In the genomic region with DNA sequence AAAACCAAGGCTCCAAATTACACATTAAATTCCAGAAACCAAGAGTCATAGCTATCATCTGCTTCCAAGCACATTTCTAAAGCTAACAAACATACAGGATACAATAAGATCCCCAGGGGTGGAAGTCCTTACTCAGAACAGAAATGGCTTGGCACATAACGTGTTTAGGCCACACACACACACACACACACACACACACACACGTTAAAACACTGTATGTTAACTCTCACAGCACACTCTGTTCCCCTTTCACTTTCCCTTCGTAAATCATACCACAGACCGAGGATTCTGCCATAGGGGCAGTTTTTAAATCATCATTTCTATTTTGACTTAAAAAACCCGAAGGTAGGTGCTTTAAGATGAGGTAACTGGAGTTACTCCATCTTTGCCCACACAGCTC, we compare ENCODE assay signal across 14 mouse cellular contexts. TPM values are rescaled to one million over a fixed set of nuclear protein-coding genes. Genes with fewer than 3 reads are reported as not detected.
A peak's percentile ranks its signal among the peaks of the same experiment; 100 is the strongest.
DNase-seq lines count a peak whose midpoint lies in the region; ATAC-seq and TF ChIP-seq lines count a peak whose summit lies in the region.
"Had no signal": no experiment of that assay in that cellular context is flagged by ENCODE, and none has a peak within 500 bp of the region (broad histone marks: within the 10 kb centered on the region; RNA-seq: fewer than 3 reads in every experiment).

No protein-coding gene starts in this region.

- WGBS in heart, adult 2 months = 39% methylated on average over 5 of the region's 5 CpGs
- 65% methylated on average over 5 of the region's 5 CpGs for WGBS in heart, embryonic 12.5 days
- 19% methylated on average over 5 of the region's 5 CpGs for whole genome bisulfite sequencing in lung, postnatal 0 days
- WGBS in lung, adult 2 months = 14% methylated on average over 5 of the region's 5 CpGs
- WGBS in stomach, embryonic 16.5 days = 47% methylated on average over 5 of the region's 5 CpGs
- 78% methylated on average over 5 of the region's 5 CpGs for WGBS in forebrain, embryonic 16.5 days
- 73% methylated on average over 5 of the region's 5 CpGs for WGBS in neural tube, embryonic 15.5 days

- H3K4me2 ChIP-seq in heart, embryonic 12.5 days = no peak overlapping the region
- peak overlapping the region; percentile 32; the same call in 1 of the 2 replicates for H3K4me2 ChIP-seq in lung, postnatal 0 days (replicated peaks; ENCODE audit: low read depth, low read length)
- peak overlapping the region; percentile 6; the same call in 1 of the 2 replicates for H3K4me2 ChIP-seq in stomach, embryonic 16.5 days (ENCODE audit: low read depth, low read length)
- H3K4me2 ChIP-seq in forebrain, embryonic 16.5 days (ENCODE audit: low read length) = no peak overlapping the region
- no peak overlapping the region for H3K4me2 ChIP-seq in neural tube, embryonic 15.5 days

- intact Hi-C loops in heart, adult 2 months (cut with DNase I) = no loop called here

- H3K27me3 ChIP-seq in heart, adult 2 months (ENCODE audit: control insufficient read depth, insufficient read depth, low read length) = no peaks in the 10 kb centered on the region
- H3K27me3 ChIP-seq in heart, embryonic 12.5 days (replicated peaks) = no peaks in the 10 kb centered on the region
- H3K27me3 ChIP-seq in lung, postnatal 0 days (replicated peaks; ENCODE audit: insufficient read depth, low read length) = no peaks in the 10 kb centered on the region
- H3K27me3 ChIP-seq in stomach, embryonic 16.5 days (ENCODE audit: control insufficient read depth, insufficient read depth, low read length) = no peaks in the 10 kb centered on the region
- peaks cover 4% of the 10 kb centered on the region for H3K27me3 ChIP-seq in forebrain, embryonic 16.5 days (replicated peaks; ENCODE audit: control insufficient read depth, insufficient read depth, low read length)
- H3K27me3 ChIP-seq in neural tube, embryonic 15.5 days (replicated peaks) = 0 out of 2 replicates have a peak, but pooled peaks cover 3% of the 10 kb centered on the region

- peaks cover 10% of the 10 kb centered on the region for H3K4me1 ChIP-seq in heart, adult 2 months (ENCODE audit: control insufficient read depth, insufficient read depth, low read length)
- 0 out of 2 replicates have a peak, but pooled peaks cover 6% of the 10 kb centered on the region for H3K4me1 ChIP-seq in heart, embryonic 12.5 days (replicated peaks)
- peaks cover 14% of the 10 kb centered on the region; the same call in 1 of the 2 replicates for H3K4me1 ChIP-seq in lung, postnatal 0 days (ENCODE audit: insufficient read depth, low read depth, low read length)
- H3K4me1 ChIP-seq in lung, adult 2 months (ENCODE audit: control insufficient read depth, insufficient read depth, low read length) = peaks cover 6% of the 10 kb centered on the region
- H3K4me1 ChIP-seq in stomach, embryonic 16.5 days (ENCODE audit: control insufficient read depth, insufficient read depth, low read length) = peaks cover 23% of the 10 kb centered on the region
- peaks cover 17% of the 10 kb centered on the region for H3K4me1 ChIP-seq in forebrain, embryonic 16.5 days (replicated peaks; ENCODE audit: control insufficient read depth, insufficient read depth, low read length)
- peaks cover 21% of the 10 kb centered on the region for H3K4me1 ChIP-seq in neural tube, embryonic 15.5 days

- no peak overlapping the region for H3K4me3 ChIP-seq in heart, adult 2 months
- no peak overlapping the region for H3K4me3 ChIP-seq in heart, embryonic 12.5 days
- no peak overlapping the region for H3K4me3 ChIP-seq in lung, postnatal 0 days (ENCODE audit: low read depth, low read length)
- H3K4me3 ChIP-seq in lung, adult 2 months (replicated peaks; ENCODE audit: extremely low read depth, low read depth, low read length) = no peak overlapping the region
- H3K4me3 ChIP-seq in stomach, embryonic 16.5 days (replicated peaks; ENCODE audit: low read length) = no peak overlapping the region
- no peak overlapping the region for H3K4me3 ChIP-seq in forebrain, embryonic 16.5 days (replicated peaks; ENCODE audit: low read length)
- no peak overlapping the region for H3K4me3 ChIP-seq in neural tube, embryonic 15.5 days (replicated peaks)
- H3K4me3 ChIP-seq: forebrain, embryonic 10.5 days had no signal

- no peak for TF ChIP-seq EP300 in heart, adult 2 months (IDR thresholded peaks at IDR 0.05; ENCODE audit: insufficient read depth, low read depth, low read length)
- TF ChIP-seq EP300 in lung, postnatal 0 days (IDR thresholded peaks at IDR 0.05) = peak; percentile 75; the same call in 1 of the 2 replicates

- no peaks in the 10 kb centered on the region for H3K9me3 ChIP-seq in heart, embryonic 12.5 days (replicated peaks)
- no peaks in the 10 kb centered on the region for H3K9me3 ChIP-seq in lung, postnatal 0 days (ENCODE audit: low read length)
- H3K9me3 ChIP-seq in stomach, embryonic 16.5 days (replicated peaks; ENCODE audit: control insufficient read depth, low read length) = no peaks in the 10 kb centered on the region
- H3K9me3 ChIP-seq in forebrain, embryonic 16.5 days (ENCODE audit: control insufficient read depth, low read length) = no peaks in the 10 kb centered on the region
- H3K9me3 ChIP-seq in neural tube, embryonic 15.5 days (replicated peaks) = no peaks in the 10 kb centered on the region
- H3K9me3 ChIP-seq: forebrain, embryonic 10.5 days had no signal

- no peak for TF ChIP-seq POLR2A in heart, adult 2 months (IDR thresholded peaks at IDR 0.05; ENCODE audit: insufficient read depth, low read depth, low read length)
- no peak for TF ChIP-seq POLR2A in lung, adult 2 months (IDR thresholded peaks at IDR 0.05; ENCODE audit: borderline replicate concordance, extremely low read depth, low read depth, low read length)

- H3K9ac ChIP-seq in heart, adult 2 months (ENCODE audit: low read depth, low read length) = no peak overlapping the region; the same call in 1 of the 2 replicates
- no peak overlapping the region for H3K9ac ChIP-seq in heart, embryonic 12.5 days
- H3K9ac ChIP-seq in lung, postnatal 0 days (replicated peaks; ENCODE audit: low read depth) = no peak overlapping the region
- no peak overlapping the region for H3K9ac ChIP-seq in stomach, embryonic 16.5 days (ENCODE audit: low read length)
- no peak overlapping the region for H3K9ac ChIP-seq in forebrain, embryonic 16.5 days (replicated peaks; ENCODE audit: low read depth, low read length)
- H3K9ac ChIP-seq in neural tube, embryonic 15.5 days (replicated peaks) = no peak overlapping the region

- peaks cover 4% of the 10 kb centered on the region for H3K36me3 ChIP-seq in heart, adult 2 months (ENCODE audit: control insufficient read depth, insufficient read depth, low read length)
- peaks cover 10% of the 10 kb centered on the region for H3K36me3 ChIP-seq in heart, embryonic 12.5 days
- H3K36me3 ChIP-seq in lung, postnatal 0 days (ENCODE audit: insufficient read depth, low read length) = peaks cover 5% of the 10 kb centered on the region; the same call in 1 of the 2 replicates
- peaks cover 4% of the 10 kb centered on the region; the same call in 1 of the 2 replicates for H3K36me3 ChIP-seq in stomach, embryonic 16.5 days (ENCODE audit: control insufficient read depth, insufficient read depth, low read length)
- no peaks in the 10 kb centered on the region for H3K36me3 ChIP-seq in forebrain, embryonic 16.5 days (ENCODE audit: control insufficient read depth, insufficient read depth)
- no peaks in the 10 kb centered on the region for H3K36me3 ChIP-seq in neural tube, embryonic 15.5 days
- H3K36me3 ChIP-seq: forebrain, embryonic 10.5 days had no signal

- H3K79me2 ChIP-seq in heart, adult 2 months (replicated peaks; ENCODE audit: control insufficient read depth, insufficient read depth, low read length) = peaks cover 2% of the 10 kb centered on the region; the same call in 1 of the 2 replicates

- peak overlapping the region; percentile 41 for H3K27ac ChIP-seq in heart, adult 2 months
- no peak overlapping the region for H3K27ac ChIP-seq in heart, embryonic 12.5 days (ENCODE audit: poor library complexity, severe bottlenecking)
- H3K27ac ChIP-seq in lung, postnatal 0 days (ENCODE audit: low read length) = peak overlapping the region; percentile 68
- H3K27ac ChIP-seq in stomach, embryonic 16.5 days (ENCODE audit: low read length) = peak overlapping the region; percentile 60; the same call in 1 of the 2 replicates
- H3K27ac ChIP-seq in forebrain, embryonic 16.5 days (ENCODE audit: low read length) = no peak overlapping the region
- H3K27ac ChIP-seq in neural tube, embryonic 15.5 days (replicated peaks) = no peak overlapping the region
- H3K27ac ChIP-seq: forebrain, embryonic 10.5 days had no signal

- TF ChIP-seq CTCF in heart, adult 2 months (IDR thresholded peaks at IDR 0.05) = no peak
- TF ChIP-seq CTCF in lung, postnatal 0 days (IDR thresholded peaks at IDR 0.05) = no peak
- TF ChIP-seq CTCF in lung, adult 2 months (IDR thresholded peaks at IDR 0.05; ENCODE audit: insufficient read depth, low read length) = no peak

- no peak for DNase-seq in heart, adult 2 months
- peak; percentile 75 for DNase-seq in lung, postnatal 0 days (ENCODE audit: low spot score)
- DNase-seq in lung, adult 2 months = no peak
- peak; percentile 38 for DNase-seq in induced T-regulatory cell, adult 2 months (ENCODE audit: low read depth)
- DNase-seq: cerebellum, adult 9-11 months; gastrocnemius, postnatal 25 days had no signal

- no peak for ATAC-seq in heart, embryonic 12.5 days (ENCODE audit: insufficient number of reproducible peaks, low FRiP score)
- ATAC-seq in lung, postnatal 0 days = peak; percentile 59
- no peak for ATAC-seq in stomach, embryonic 16.5 days (ENCODE audit: insufficient read depth, low FRiP score)
- no peak for ATAC-seq in forebrain, embryonic 16.5 days
- no peak for ATAC-seq in neural tube, embryonic 15.5 days (ENCODE audit: low FRiP score)

RNA-seq across cellular contexts. Expression of a gene that starts 3.9 kb away (rescaled TPM):
- total RNA-seq in heart, adult 2 months (2021) = 1 to 10 TPM; 7.8 to 9.6 TPM
- polyA plus RNA-seq in heart, adult 2 months (2012; rRNA removed) = 11.0 and 12.0 TPM in 2 replicates
- 9.1 and 9.8 TPM in 2 replicates for polyA plus RNA-seq in heart, embryonic 12.5 days (2016; fragmentation: Nextera tagmentation; extraction: Ambion mirVana)
- polyA plus RNA-seq in lung, postnatal 0 days (2015; fragmentation: Nextera tagmentation; extraction: Ambion mirVana) = 20.5 and 27.9 TPM in 2 replicates
- polyA plus RNA-seq in lung, adult 2 months (2012; rRNA removed) = 69.1 and 76.4 TPM in 2 replicates
- polyA plus RNA-seq in stomach, embryonic 16.5 days (2015; fragmentation: Nextera tagmentation; extraction: Ambion mirVana) = 19.5 and 21.4 TPM in 2 replicates
- polyA plus RNA-seq in forebrain, embryonic 16.5 days (2015; fragmentation: Nextera tagmentation; extraction: Ambion mirVana) = 2.7 and 3.2 TPM in 2 replicates
- 5.1 and 8.2 TPM in 2 replicates for polyA plus RNA-seq in neural tube, embryonic 15.5 days (2015; fragmentation: Nextera tagmentation; extraction: Ambion mirVana)

RNA-seq across cellular contexts. Expression of a gene that starts 18.5 kb away (rescaled TPM):
- not detected for total RNA-seq in heart, adult 2 months (2021)
- not detected in 2 replicates for polyA plus RNA-seq in heart, adult 2 months (2012; rRNA removed)
- polyA plus RNA-seq in heart, embryonic 12.5 days (2016; fragmentation: Nextera tagmentation; extraction: Ambion mirVana) = not detected in 2 replicates
- not detected in 2 replicates for polyA plus RNA-seq in lung, postnatal 0 days (2015; fragmentation: Nextera tagmentation; extraction: Ambion mirVana)
- polyA plus RNA-seq in lung, adult 2 months (2012; rRNA removed) = not detected in 2 replicates
- not detected in 2 replicates for polyA plus RNA-seq in stomach, embryonic 16.5 days (2015; fragmentation: Nextera tagmentation; extraction: Ambion mirVana)
- polyA plus RNA-seq in forebrain, embryonic 16.5 days (2015; fragmentation: Nextera tagmentation; extraction: Ambion mirVana) = not detected in 2 replicates
- polyA plus RNA-seq in neural tube, embryonic 15.5 days (2015; fragmentation: Nextera tagmentation; extraction: Ambion mirVana) = not detected in 2 replicates
- total RNA-seq: gastrocnemius, postnatal 25 days had no signal
- polyA plus RNA-seq: forebrain, embryonic 10.5 days; kidney, embryonic 14.5 days; limb, embryonic 11.5 days; testis, adult 2 months had no signal

RNA-seq across cellular contexts. Expression of a gene that starts 43.1 kb away (rescaled TPM):
- 1 to 10 TPM in 1 of 2 experiments, under 1 TPM in 1; 0.75 to 1.0 TPM for total RNA-seq in heart, adult 2 months (2021)
- 0.85 and 0.86 TPM in 2 replicates for polyA plus RNA-seq in heart, adult 2 months (2012; rRNA removed)
- polyA plus RNA-seq in heart, embryonic 12.5 days (2016; fragmentation: Nextera tagmentation; extraction: Ambion mirVana) = 0.69 and 0.74 TPM in 2 replicates
- polyA plus RNA-seq in lung, postnatal 0 days (2015; fragmentation: Nextera tagmentation; extraction: Ambion mirVana) = 0.84 and 1.7 TPM in 2 replicates
- polyA plus RNA-seq in lung, adult 2 months (2012; rRNA removed) = 0.41 and 0.53 TPM in 2 replicates
- 12.9 and 14.5 TPM in 2 replicates for polyA plus RNA-seq in stomach, embryonic 16.5 days (2015; fragmentation: Nextera tagmentation; extraction: Ambion mirVana)
- 4.8 and 7.3 TPM in 2 replicates for polyA plus RNA-seq in forebrain, embryonic 16.5 days (2015; fragmentation: Nextera tagmentation; extraction: Ambion mirVana)
- 3.5 and 3.6 TPM in 2 replicates for polyA plus RNA-seq in neural tube, embryonic 15.5 days (2015; fragmentation: Nextera tagmentation; extraction: Ambion mirVana)

Comparison
In these comparisons a context has a peak if more than half of its experiments do, and no peak if none do; other contexts are left out.
1. DNase-seq: peak in lung, postnatal 0 days (single experiment) and induced T-regulatory cell, adult 2 months (single experiment); none in heart, adult 2 months (0 of 2) and lung, adult 2 months (single experiment).
2. H3K27ac ChIP-seq: peak in heart, adult 2 months (single experiment), lung, postnatal 0 days (single experiment) and stomach, embryonic 16.5 days (single experiment); none in heart, embryonic 12.5 days (single experiment), forebrain, embryonic 16.5 days (single experiment) and neural tube, embryonic 15.5 days (single experiment).
3. H3K4me2 ChIP-seq: peak in lung, postnatal 0 days (single experiment) and stomach, embryonic 16.5 days (single experiment); none in heart, embryonic 12.5 days (single experiment), forebrain, embryonic 16.5 days (single experiment) and neural tube, embryonic 15.5 days (single experiment).